Mouse (Mus musculus) heart, adult 2 months (tissue): Measurements from ENCODE around the gene Morc4. TPM values are rescaled to one million over a fixed set of nuclear protein-coding genes. Genes with fewer than 3 reads are reported as not detected.

ENCODE experiments used
- DNase-seq, 2 experiments: peaks; one replicate each; pipeline ENCODE4 v3.0.0; 2021
- H3K27ac ChIP-seq: fragments of 200-600 bp; 2 replicates; pipeline ENCODE4 v1.8.1; 2022
- H3K27me3 ChIP-seq: fragments of 200-500 bp; 2 replicates; pipeline ENCODE4 v1.6.1; 2012; ENCODE audit warnings: mild to moderate bottlenecking, low read length, inconsistent platforms, mixed read lengths; ENCODE audit not compliant: control insufficient read depth, insufficient read depth
- H3K36me3 ChIP-seq: fragments of 200-500 bp; 2 replicates; pipeline ENCODE4 v1.6.1; 2012; ENCODE audit warnings: low read length, inconsistent platforms; ENCODE audit not compliant: control insufficient read depth, insufficient read depth
- H3K4me1 ChIP-seq: fragments of 200-500 bp; 2 replicates; pipeline ENCODE4 v1.6.1; 2011; ENCODE audit warnings: low read length; ENCODE audit not compliant: control insufficient read depth, insufficient read depth
- H3K4me3 ChIP-seq: fragments of 200-600 bp; 2 replicates; pipeline ENCODE4 v1.8.1; 2022
- H3K79me2 ChIP-seq: fragments of 200-500 bp; replicated peaks from 2 replicates; pipeline ENCODE4 v1.6.1; 2012; ENCODE audit warnings: mild to moderate bottlenecking, inconsistent platforms, low read length, moderate library complexity, mixed read lengths; ENCODE audit not compliant: control insufficient read depth, insufficient read depth
- H3K9ac ChIP-seq: fragments of 200-500 bp; 2 replicates; pipeline ENCODE4 v1.6.1; 2012; ENCODE audit warnings: low read depth, mild to moderate bottlenecking, control low read depth, inconsistent platforms, low read length, mixed read lengths
- CTCF ChIP-seq: fragments of 200-600 bp; IDR thresholded peaks from 2 replicates; pipeline ENCODE4 v1.8.1; 2022; ENCODE audit warnings: antibody characterized with exemption, mild to moderate bottlenecking, moderate library complexity
- EP300 ChIP-seq: fragments of 200-500 bp; IDR thresholded peaks from 2 replicates; pipeline ENCODE4 v1.6.1; 2011; ENCODE audit warnings: low read depth, low read length, control low read depth; ENCODE audit not compliant: insufficient read depth
- POLR2A ChIP-seq: fragments of 200-500 bp; IDR thresholded peaks from 2 replicates; pipeline ENCODE4 v1.6.1; 2011; ENCODE audit warnings: mild to moderate bottlenecking, low read depth, low read length, control low read depth; ENCODE audit not compliant: insufficient read depth
- WGBS: fragments of 180-500 bp; shearing (Covaris S2); methylation state at CpG from one replicate; pipeline ENCODE4 v1.1.7; 2018; 5-methylcytosine and 5-hydroxymethylcytosine counted together
- intact Hi-C: fragments of 180-260 bp; cut with DNase I; formaldehyde crosslinking; loops from one replicate; pipeline ENCODE4 v1.15.1; 2025
- polyA plus RNA-seq: library from polyadenylated mRNA; depleted of rRNA; stranded (reverse); fragments of >200 nt; gene quantifications from 2 replicates; pipeline ENCODE4 v1.2.3, GENCODE M21; 2012
- total RNA-seq, 2 experiments: library from RNA; stranded (reverse); gene quantifications; 2 replicates each; pipeline ENCODE4 v1.2.3; 2021

Gene Morc4
- total and polyA plus RNA-seq, 3 experiments, result 1.7 to 5.4 (median 3.3) TPM

DNA sequence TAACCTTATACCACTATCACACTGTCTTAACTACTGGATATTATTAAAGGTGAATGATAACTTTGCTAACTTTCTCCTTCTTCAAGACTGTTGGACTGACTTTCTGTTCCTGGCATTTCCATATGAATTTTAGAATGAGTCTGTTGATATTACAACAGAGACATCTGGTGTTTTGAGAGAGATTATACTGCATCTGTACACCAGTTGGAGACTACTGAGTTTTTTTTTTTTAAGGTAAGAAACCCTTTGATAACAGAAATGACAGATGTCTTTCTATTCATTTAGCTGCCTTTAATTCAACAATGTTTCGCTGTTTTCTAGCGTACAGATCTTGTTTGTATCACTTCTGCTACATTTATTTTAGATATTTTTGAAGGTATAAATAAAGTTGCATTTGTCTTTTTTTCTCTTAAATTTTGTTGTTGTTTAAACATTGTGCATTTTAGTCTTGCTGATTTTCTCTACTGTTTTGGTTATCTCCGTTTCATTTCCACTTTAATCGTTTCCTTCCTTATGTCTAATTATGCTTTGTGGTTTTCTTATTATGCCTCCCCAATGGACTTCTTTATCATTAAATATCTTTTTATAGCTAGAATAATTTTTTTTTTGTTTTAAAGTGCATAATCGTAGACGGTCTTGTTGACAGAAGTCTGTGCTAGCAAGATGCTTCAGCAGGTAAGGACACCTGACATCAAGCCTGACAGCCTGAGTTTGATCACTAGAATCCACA, 42.9 kb downstream of the Morc4 start:
- Histone ChIP-seq H3K27me3 (no peaks in the 10 kb centered on the region), H3K36me3 (no peaks in the 10 kb centered on the region), H3K9ac (no peak overlapping the region), H3K27ac (no peak overlapping the region), H3K79me2 (no peaks in the 10 kb centered on the region), H3K4me1 (no peaks in the 10 kb centered on the region), H3K4me3 (no peak overlapping the region)
- intact Hi-C loops, result no loop called here
- DNase-seq, result no peak
- 81% methylated on average over 6 of the region's 6 CpGs for WGBS
- TF ChIP-seq CTCF, result no peak
- no peak for TF ChIP-seq POLR2A
- no peak for TF ChIP-seq EP300

- no peak for DNase-seq
- Histone ChIP-seq H3K4me1 (no peaks in the 10 kb centered on the region), H3K27ac (no peak overlapping the region), H3K4me3 (no peak overlapping the region), H3K9ac (no peak overlapping the region), H3K79me2 (no peaks in the 10 kb centered on the region), H3K27me3 (no peaks in the 10 kb centered on the region), H3K36me3 (no peaks in the 10 kb centered on the region)
- no peak for TF ChIP-seq POLR2A
- no peak for TF ChIP-seq CTCF
- TF ChIP-seq EP300, result no peak
- 61% methylated on average over 4 of the region's 4 CpGs for WGBS
- intact Hi-C loops, result no loop called here
These were observed 44.6 kb downstream of the Morc4 start for GRCm38 (mm10) chrX:139826926-139827325.

- H3K27me3 ChIP-seq, result no peaks in the 10 kb centered on the region
- no peak for TF ChIP-seq CTCF
- no peak for TF ChIP-seq EP300
- no peak for TF ChIP-seq POLR2A
- DNase-seq, result no peak
- no peaks in the 10 kb centered on the region for H3K4me1 ChIP-seq
- H3K27ac ChIP-seq, result no peak overlapping the region
- H3K36me3 ChIP-seq, result no peaks in the 10 kb centered on the region
- no peaks in the 10 kb centered on the region for H3K79me2 ChIP-seq
- H3K9ac ChIP-seq, result no peak overlapping the region
- WGBS, result 81% methylated on average over 1 of the region's 1 CpGs
- intact Hi-C loops, result no loop called here
- H3K4me3 ChIP-seq, result no peak overlapping the region
These were observed 46.1 kb downstream of the Morc4 start for GRCm38 (mm10) chrX:139825402-139825801.

DNA sequence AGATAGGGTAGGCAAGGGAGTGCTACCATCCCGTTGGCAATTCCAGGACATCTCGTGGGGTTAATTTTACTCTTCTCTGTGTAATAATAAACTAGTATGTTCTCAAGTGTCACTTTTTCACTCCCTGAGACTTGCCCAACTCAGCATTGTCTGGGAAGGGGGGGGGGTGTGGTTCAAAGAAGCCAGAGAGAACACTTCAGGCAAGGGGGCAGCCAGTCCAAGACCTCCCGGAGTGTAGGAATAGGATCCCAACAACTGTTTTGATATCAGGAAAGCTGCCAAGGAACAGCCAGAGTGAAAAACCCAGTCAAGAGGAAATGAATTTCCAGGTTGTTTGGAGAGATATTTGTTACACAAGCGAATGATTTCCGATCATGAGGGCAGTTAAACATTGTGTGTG, 56.3 kb downstream of the Morc4 start:
- Histone ChIP-seq H3K4me1 (no peaks in the 10 kb centered on the region), H3K79me2 (no peaks in the 10 kb centered on the region), H3K27me3 (no peaks in the 10 kb centered on the region), H3K9ac (no peak overlapping the region), H3K4me3 (no peak overlapping the region), H3K36me3 (no peaks in the 10 kb centered on the region), H3K27ac (no peak overlapping the region)
- TF ChIP-seq EP300, result no peak
- no peak for TF ChIP-seq CTCF
- no peak for TF ChIP-seq POLR2A
- no peak for DNase-seq
- intact Hi-C loops, result no loop called here
- WGBS, result 63% methylated on average over 5 of the region's 5 CpGs

GRCm38 (mm10) chrX:139814018-139814635, 57.4 kb downstream of the Morc4 start:
- no peak for DNase-seq
- no peak overlapping the region for H3K9ac ChIP-seq
- no peak overlapping the region for H3K27ac ChIP-seq
- H3K36me3 ChIP-seq, result no peaks in the 10 kb centered on the region
- TF ChIP-seq CTCF, result no peak
- TF ChIP-seq EP300, result no peak
- H3K79me2 ChIP-seq, result no peaks in the 10 kb centered on the region
- intact Hi-C loops, result no loop called here
- WGBS, result 66% methylated on average over 8 of the region's 8 CpGs
- H3K4me3 ChIP-seq, result no peak overlapping the region
- H3K27me3 ChIP-seq, result no peaks in the 10 kb centered on the region
- no peaks in the 10 kb centered on the region for H3K4me1 ChIP-seq

GRCm38 (mm10) chrX:139813299-139814002, 58.0 kb downstream of the Morc4 start:
- intact Hi-C loops, result no loop called here
- no peak for TF ChIP-seq POLR2A
- H3K27me3 ChIP-seq, result no peaks in the 10 kb centered on the region
- no peak overlapping the region for H3K4me3 ChIP-seq
- H3K27ac ChIP-seq, result no peak overlapping the region
- H3K9ac ChIP-seq, result no peak overlapping the region
- H3K36me3 ChIP-seq, result no peaks in the 10 kb centered on the region
- 69% methylated on average over 9 of the region's 9 CpGs for WGBS
- H3K4me1 ChIP-seq, result no peaks in the 10 kb centered on the region
- no peaks in the 10 kb centered on the region for H3K79me2 ChIP-seq
- no peak for DNase-seq
